Mouse (Mus musculus): ENCODE measurements around the gene Msln. TPM values are rescaled to one million over a fixed set of nuclear protein-coding genes. Genes with fewer than 3 reads are reported as not detected.

Msln gene
- not detected in 2 replicates for polyA plus RNA-seq (2015; fragmentation: Nextera tagmentation; extraction: Ambion mirVana)

- 85% methylated on average over 9 of the region's 9 CpGs for WGBS
These were observed at the start of gene Msln for GRCm38 (mm10) chr17:25754241-25754640. Msln (minus strand) TSS chr17:25754378.

GRCm38 (mm10) chr17:25802825-25803517, 48.8 kb upstream of the Msln start:
- Histone ChIP-seq H3K36me3 (no peaks in the 10 kb centered on the region), H3K9me3 (no peaks in the 10 kb centered on the region), H3K27me3 (no peaks in the 10 kb centered on the region), H3K9ac (replicated peaks) (peak overlapping the region; percentile 51), H3K27ac (peak overlapping the region; percentile 95), H3K4me2 (replicated peaks) (peak overlapping the region; percentile 52), H3K4me3 (replicated peaks) (peak overlapping the region; percentile 12; the same call in 1 of the 2 replicates), H3K4me1 (replicated peaks) (peaks cover 32% of the 10 kb centered on the region)
- peak; percentile 95 for ATAC-seq
- 6% methylated on average over 10 of the region's 10 CpGs for WGBS

More at GRCm38 (mm10) chr17:25754241-25754640, at the start of gene Msln:
- no peaks in the 10 kb centered on the region for H3K36me3 ChIP-seq
- H3K4me2 ChIP-seq (replicated peaks), result no peak within 1 kb of the TSS
- no peaks in the 10 kb centered on the region for H3K9me3 ChIP-seq
- H3K9ac ChIP-seq (replicated peaks), result no peak within 1 kb of the TSS
- peaks cover 15% of the 10 kb centered on the region for H3K27me3 ChIP-seq
- no peak within 1 kb of the TSS for H3K4me3 ChIP-seq (replicated peaks)
- H3K27ac ChIP-seq, result no peak within 1 kb of the TSS
- ATAC-seq, result no peak
- H3K4me1 ChIP-seq (replicated peaks), result 0 out of 2 replicates have a peak, but pooled peaks cover 7% of the 10 kb centered on the region

- H3K4me2 ChIP-seq (replicated peaks), result no peak overlapping the region
- WGBS, result 10% methylated on average over 6 of the region's 6 CpGs
- H3K9ac ChIP-seq (replicated peaks), result no peak overlapping the region
- no peaks in the 10 kb centered on the region for H3K36me3 ChIP-seq
- no peaks in the 10 kb centered on the region for H3K9me3 ChIP-seq
- no peak overlapping the region for H3K27ac ChIP-seq
- no peak for ATAC-seq
- H3K4me1 ChIP-seq (replicated peaks), result peaks cover 42% of the 10 kb centered on the region
- H3K4me3 ChIP-seq (replicated peaks), result no peak overlapping the region
- H3K27me3 ChIP-seq, result no peaks in the 10 kb centered on the region
These were observed 46.9 kb upstream of the Msln start for GRCm38 (mm10) chr17:25801029-25801428.

- H3K4me3 ChIP-seq (replicated peaks), result peak within 1 kb of the TSS; percentile 64
- peak within 1 kb of the TSS; percentile 82 for H3K4me2 ChIP-seq (replicated peaks)
- peak within 1 kb of the TSS; percentile 71 for H3K9ac ChIP-seq (replicated peaks)
- H3K9me3 ChIP-seq, result no peaks in the 10 kb centered on the region
- H3K36me3 ChIP-seq, result no peaks in the 10 kb centered on the region
- no peaks in the 10 kb centered on the region for H3K27me3 ChIP-seq
- peaks cover 55% of the 10 kb centered on the region for H3K4me1 ChIP-seq (replicated peaks)
- peak; percentile 57 for ATAC-seq
- H3K27ac ChIP-seq, result peak within 1 kb of the TSS; percentile 60; the same call in 1 of the 2 replicates
- WGBS, result under 1% methylated on average over 35 of the region's 35 CpGs
These were observed 42.8 kb upstream of the Msln start, which contains the start of gene Metrn for GRCm38 (mm10) chr17:25796951-25797369. Metrn (minus strand) TSS chr17:25797136.

- H3K36me3 ChIP-seq, result no peaks in the 10 kb centered on the region
- H3K4me1 ChIP-seq (replicated peaks), result peaks cover 53% of the 10 kb centered on the region
- H3K4me3 ChIP-seq (replicated peaks), result peak overlapping the region; percentile 64
- ATAC-seq, result no peak
- H3K9ac ChIP-seq (replicated peaks), result peak overlapping the region; percentile 71
- under 1% methylated on average over 36 of the region's 37 CpGs for WGBS
- no peaks in the 10 kb centered on the region for H3K9me3 ChIP-seq
- H3K27ac ChIP-seq, result peak overlapping the region; percentile 60; the same call in 1 of the 2 replicates
- H3K27me3 ChIP-seq, result no peaks in the 10 kb centered on the region
- H3K4me2 ChIP-seq (replicated peaks), result peak overlapping the region; percentile 82
These were observed 42.1 kb upstream of the Msln start for GRCm38 (mm10) chr17:25796211-25796771.

GRCm38 (mm10) chr17:25795609-25796092, 41.5 kb upstream of the Msln start, which contains the start of gene AC134908.4:
AC134908.4 (minus strand) TSS chr17:25795659.
- peaks cover 57% of the 10 kb centered on the region for H3K4me1 ChIP-seq (replicated peaks)
- ATAC-seq, result no peak
- peak within 1 kb of the TSS; percentile 91 for H3K27ac ChIP-seq

GRCm38 (mm10) chr17:25794998-25795397, 40.8 kb upstream of the Msln start:
- Histone ChIP-seq H3K4me2 (replicated peaks) (peak overlapping the region; percentile 82), H3K36me3 (no peaks in the 10 kb centered on the region), H3K27ac (peak overlapping the region; percentile 91), H3K9ac (replicated peaks) (peak overlapping the region; percentile 71), H3K4me1 (replicated peaks) (peaks cover 61% of the 10 kb centered on the region), H3K9me3 (no peaks in the 10 kb centered on the region), H3K4me3 (replicated peaks) (peak overlapping the region; percentile 64), H3K27me3 (no peaks in the 10 kb centered on the region)
- ATAC-seq, result no peak
- WGBS, result 39% methylated on average over 17 of the region's 17 CpGs

More at GRCm38 (mm10) chr17:25795609-25796092, 41.5 kb upstream of the Msln start, which contains the start of gene AC134908.4:
- Histone ChIP-seq H3K4me3 (replicated peaks) (peak within 1 kb of the TSS; percentile 64), H3K27me3 (no peaks in the 10 kb centered on the region), H3K9me3 (no peaks in the 10 kb centered on the region), H3K9ac (replicated peaks) (peak within 1 kb of the TSS; percentile 71), H3K36me3 (no peaks in the 10 kb centered on the region), H3K4me2 (replicated peaks) (peak within 1 kb of the TSS; percentile 82)
- WGBS, result 0% methylated on average over 6 of the region's 6 CpGs

- no peaks in the 10 kb centered on the region for H3K9me3 ChIP-seq
- peaks cover 8% of the 10 kb centered on the region; the same call in 1 of the 2 replicates for H3K36me3 ChIP-seq
- peaks cover 61% of the 10 kb centered on the region for H3K4me1 ChIP-seq (replicated peaks)
- no peaks in the 10 kb centered on the region for H3K27me3 ChIP-seq
- H3K9ac ChIP-seq (replicated peaks), result peak overlapping the region; percentile 71
- H3K4me2 ChIP-seq (replicated peaks), result peak overlapping the region; percentile 82
- H3K4me3 ChIP-seq (replicated peaks), result peak overlapping the region; percentile 64
- ATAC-seq, result no peak
- WGBS, result 16% methylated on average over 13 of the region's 13 CpGs
- peak overlapping the region; percentile 91; the same call in 1 of the 2 replicates for H3K27ac ChIP-seq
These were observed 40.0 kb upstream of the Msln start for GRCm38 (mm10) chr17:25794197-25794596.

- no peaks in the 10 kb centered on the region for H3K27me3 ChIP-seq
- WGBS, result 1% methylated on average over 14 of the region's 14 CpGs
- H3K4me1 ChIP-seq (replicated peaks), result peaks cover 61% of the 10 kb centered on the region
- peak; percentile 53 for ATAC-seq
- H3K36me3 ChIP-seq, result peaks cover 18% of the 10 kb centered on the region
- peak within 1 kb of the TSS; percentile 82 for H3K4me2 ChIP-seq (replicated peaks)
- H3K27ac ChIP-seq, result peak within 1 kb of the TSS; percentile 91
- H3K9ac ChIP-seq (replicated peaks), result peak within 1 kb of the TSS; percentile 81
- no peaks in the 10 kb centered on the region for H3K9me3 ChIP-seq
- peak within 1 kb of the TSS; percentile 79 for H3K4me3 ChIP-seq (replicated peaks)
These were observed 38.4 kb upstream of the Msln start, which contains the start of gene Fam173a for GRCm38 (mm10) chr17:25792615-25793014. Fam173a (minus strand) TSS chr17:25792901.

GRCm38 (mm10) chr17:25791843-25792527, 37.8 kb upstream of the Msln start:
- Histone ChIP-seq H3K27ac (peak overlapping the region; percentile 91), H3K27me3 (no peaks in the 10 kb centered on the region), H3K36me3 (peaks cover 24% of the 10 kb centered on the region), H3K4me1 (replicated peaks) (peaks cover 58% of the 10 kb centered on the region), H3K9me3 (no peaks in the 10 kb centered on the region), H3K4me2 (replicated peaks) (peak overlapping the region; percentile 72), H3K9ac (replicated peaks) (peak overlapping the region; percentile 81), H3K4me3 (replicated peaks) (peak overlapping the region; percentile 79)
- under 1% methylated on average over 45 of the region's 45 CpGs for WGBS
- peak; percentile 73 for ATAC-seq

- peaks cover 53% of the 10 kb centered on the region for H3K4me1 ChIP-seq (replicated peaks)
- no peaks in the 10 kb centered on the region for H3K9me3 ChIP-seq
- peak overlapping the region; percentile 81 for H3K9ac ChIP-seq (replicated peaks)
- H3K4me3 ChIP-seq (replicated peaks), result peak overlapping the region; percentile 79
- 30% methylated on average over 19 of the region's 19 CpGs for WGBS
- peaks cover 25% of the 10 kb centered on the region for H3K36me3 ChIP-seq
- no peak for ATAC-seq
- H3K27me3 ChIP-seq, result no peaks in the 10 kb centered on the region
- peak overlapping the region; percentile 72 for H3K4me2 ChIP-seq (replicated peaks)
- H3K27ac ChIP-seq, result peak overlapping the region; percentile 91
These were observed 37.2 kb upstream of the Msln start for GRCm38 (mm10) chr17:25791320-25791842.
